Mouse (Mus musculus) T-helper 2 cell (primary cell): ENCODE measurements at regions not wholly inside any gene's neighbourhood (a gene's known extent, or its start where the extent isn't known, plus 50 kb on each side); places are given as distances from the start of the nearest gene placed in this dataset.
"Not testable (repeated sequence)": the region's sequence is repeated elsewhere in the genome, so short reads cannot be mapped to it uniquely, and the experiment has no call there.

Experiments
- in situ Hi-C: fragments of 300-600 bp; cut with MboI, MseI; formaldehyde crosslinking; loops from one replicate; pipeline ENCODE4 v1.15.1; 2025; ENCODE audit warnings: high pct_unique_total_duplicates

DNA sequence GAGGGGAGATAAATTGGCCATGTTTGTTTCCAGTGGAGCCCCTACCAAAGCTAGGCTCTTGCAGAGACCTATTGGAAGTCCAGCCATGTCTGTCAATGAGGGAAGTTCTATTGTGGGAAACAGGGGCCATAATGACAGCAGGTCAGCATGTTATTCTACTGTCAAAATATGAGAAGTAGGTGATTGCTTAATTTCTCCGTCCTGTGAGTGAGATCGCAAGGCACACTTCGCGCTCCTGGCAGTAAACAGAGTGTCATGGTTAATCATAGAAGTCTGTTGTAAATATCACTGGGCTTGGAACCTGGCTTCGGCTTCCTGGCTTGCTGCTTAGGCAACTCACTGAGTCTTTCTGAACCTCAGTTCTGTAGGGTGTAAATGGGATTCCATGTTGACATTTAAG, 72.5 kb upstream of the Ccdc122 start:
- in situ Hi-C loops, result no loop called here

DNA sequence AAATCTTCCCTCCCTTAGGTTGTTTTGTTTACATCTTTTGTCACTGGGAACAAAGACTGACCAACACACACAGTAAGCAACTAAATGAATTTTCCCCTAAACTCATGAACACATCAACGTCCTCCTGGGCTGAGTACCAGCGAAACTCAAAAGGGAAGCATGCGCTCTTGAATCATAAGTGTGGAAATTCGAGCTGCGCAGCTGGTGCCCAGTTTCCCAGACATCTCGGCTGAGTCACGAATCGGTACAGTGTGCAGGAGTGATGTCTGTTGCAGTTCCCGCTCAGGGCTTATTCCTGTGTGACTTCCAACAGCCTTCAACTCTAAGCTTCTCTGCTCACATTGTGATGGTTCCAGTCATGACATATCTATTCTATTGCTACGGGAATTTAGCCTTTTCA, 77.7 kb upstream of the Ccdc122 start:
- in situ Hi-C loops, result no loop called here

DNA sequence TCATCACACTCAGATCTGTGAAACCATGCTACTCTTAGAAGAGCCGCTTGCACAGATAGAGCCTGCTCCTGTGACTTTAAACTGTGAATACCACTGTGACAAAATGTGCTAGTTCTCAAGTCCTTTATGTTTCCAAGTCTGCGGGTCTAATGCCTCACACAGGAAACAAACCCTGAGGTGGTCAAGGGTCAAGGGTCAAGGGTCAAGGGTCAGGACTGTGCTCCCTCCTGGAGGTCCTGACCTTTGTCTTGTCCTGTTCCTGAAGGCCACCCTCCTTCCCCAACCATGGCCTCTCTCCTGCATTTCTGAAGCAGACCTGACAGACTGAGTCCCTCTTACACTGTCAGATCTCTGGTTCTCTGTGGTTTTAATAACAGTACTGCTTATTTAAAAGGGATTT, 79.4 kb upstream of the Ccdc122 start:
- in situ Hi-C loops, result no loop called here

DNA sequence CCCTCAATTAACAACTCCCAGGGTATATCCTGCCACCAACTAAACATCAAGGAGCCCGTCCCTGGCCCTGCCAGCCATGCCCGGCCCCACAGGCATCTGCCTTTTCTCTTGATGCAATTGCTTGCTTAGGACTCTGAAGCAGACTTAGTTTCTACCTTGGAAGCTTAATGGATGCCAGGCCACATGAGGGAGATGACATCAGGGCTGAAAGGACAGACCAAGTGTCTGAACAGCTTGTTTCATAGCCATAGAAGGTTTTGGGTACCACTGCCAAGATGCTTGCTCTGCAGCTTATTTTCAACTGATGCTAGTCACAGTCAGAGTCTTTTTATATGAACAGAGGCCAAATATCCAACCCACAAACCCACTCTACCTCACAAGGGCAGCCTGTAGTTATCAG, 83.4 kb upstream of the Ccdc122 start:
- in situ Hi-C loops, result no loop called here

DNA sequence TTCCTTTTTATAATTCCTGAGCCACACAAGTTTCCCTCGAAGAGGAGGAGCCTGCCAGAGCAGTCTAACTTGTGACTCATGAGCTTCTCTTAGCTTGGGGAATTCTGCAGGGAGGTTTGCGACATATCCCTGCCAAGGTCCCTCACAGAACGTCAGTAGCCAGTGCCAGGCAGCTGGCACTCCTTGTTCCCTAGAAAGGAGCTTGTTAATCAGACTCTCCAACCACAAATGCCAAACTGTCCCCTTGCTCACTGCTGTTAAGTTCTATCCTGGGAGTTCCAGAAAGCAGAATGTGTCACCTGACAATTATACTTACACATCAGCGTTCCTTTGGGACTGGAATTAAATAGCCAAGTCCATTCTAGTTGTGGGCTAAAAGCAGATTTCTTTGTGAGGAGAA, 85.1 kb upstream of the Ccdc122 start:
- in situ Hi-C loops, result no loop called here

DNA sequence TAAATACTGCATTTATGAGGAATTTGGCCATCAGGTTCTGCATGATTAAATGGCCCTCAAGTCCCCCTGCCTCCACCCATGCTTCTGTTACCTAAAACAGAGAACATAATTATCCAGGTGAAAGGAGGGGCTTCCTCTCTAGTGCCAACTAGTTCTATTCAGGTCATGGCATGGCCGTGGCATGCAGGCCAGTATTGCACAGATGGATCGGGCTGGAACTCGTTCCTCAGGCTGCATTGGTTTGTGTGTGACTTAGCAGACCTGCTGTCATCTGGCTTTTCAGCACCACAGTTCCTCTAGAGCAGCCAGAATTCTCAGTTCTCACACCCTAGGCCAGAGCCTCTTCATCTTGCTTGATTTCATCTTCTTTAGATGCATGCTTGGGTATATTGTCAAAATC, 87.2 kb upstream of the Ccdc122 start:
- in situ Hi-C loops, result no loop called here

DNA sequence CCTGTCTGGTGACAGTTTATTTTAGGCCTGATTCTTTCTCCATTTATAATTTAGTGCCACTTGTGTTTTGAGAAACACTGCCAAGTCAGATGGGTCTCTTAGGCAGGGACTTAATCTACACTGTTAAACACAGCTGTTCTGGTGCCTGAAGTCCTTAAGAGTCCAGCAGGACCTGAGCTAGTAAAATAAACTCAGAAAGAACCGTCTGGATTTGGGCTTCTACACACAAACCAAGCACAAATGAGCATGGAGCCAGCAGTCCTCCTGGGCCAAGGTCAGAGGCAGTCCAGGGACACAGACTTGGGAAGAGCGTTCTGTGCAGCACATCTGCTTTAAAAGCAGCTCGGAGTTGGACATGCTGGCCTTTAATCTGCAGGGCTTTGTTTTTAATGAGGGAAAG, 87.6 kb upstream of the Ccdc122 start:
- in situ Hi-C loops, result no loop called here

DNA sequence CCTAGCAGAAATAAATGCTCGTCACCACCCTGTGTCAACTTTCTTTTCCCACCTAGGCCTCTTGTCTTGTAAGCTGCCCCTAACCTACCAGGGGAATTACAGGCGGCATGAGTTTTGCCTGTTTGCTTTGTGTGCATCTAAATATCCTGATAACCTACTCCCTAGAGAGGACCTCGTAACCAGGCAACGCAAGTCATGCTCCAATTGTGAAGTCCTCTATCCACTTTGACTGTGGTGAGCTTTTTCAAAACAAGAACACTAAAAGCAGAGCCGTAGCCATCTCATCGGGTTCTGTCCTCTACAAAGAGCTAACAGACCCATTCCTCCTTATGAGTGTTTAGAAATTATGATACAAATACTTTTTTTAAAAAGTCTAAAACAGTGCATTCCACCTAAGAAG, 88.1 kb upstream of the Ccdc122 start:
- in situ Hi-C loops, result no loop called here

DNA sequence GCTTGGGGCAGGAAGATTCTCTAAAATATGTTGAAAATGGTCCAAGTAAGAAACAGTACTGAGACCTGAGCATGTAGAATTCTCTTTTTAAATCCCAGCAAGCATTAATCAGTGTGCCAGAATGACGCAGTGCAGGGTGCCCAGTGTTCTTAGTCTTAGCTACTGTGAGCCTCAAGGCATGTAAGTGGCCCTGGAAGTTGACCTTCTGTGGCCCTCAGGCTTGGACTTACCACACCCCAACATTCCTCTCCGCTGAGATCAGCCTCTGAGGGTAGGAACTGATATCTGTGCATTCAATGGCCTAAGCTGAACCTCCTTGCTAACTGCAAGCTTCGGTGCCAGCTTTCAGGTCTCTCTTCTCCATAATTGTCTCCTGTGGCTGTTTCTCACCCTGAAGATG, 89.4 kb upstream of the Ccdc122 start:
- in situ Hi-C loops, result no loop called here

DNA sequence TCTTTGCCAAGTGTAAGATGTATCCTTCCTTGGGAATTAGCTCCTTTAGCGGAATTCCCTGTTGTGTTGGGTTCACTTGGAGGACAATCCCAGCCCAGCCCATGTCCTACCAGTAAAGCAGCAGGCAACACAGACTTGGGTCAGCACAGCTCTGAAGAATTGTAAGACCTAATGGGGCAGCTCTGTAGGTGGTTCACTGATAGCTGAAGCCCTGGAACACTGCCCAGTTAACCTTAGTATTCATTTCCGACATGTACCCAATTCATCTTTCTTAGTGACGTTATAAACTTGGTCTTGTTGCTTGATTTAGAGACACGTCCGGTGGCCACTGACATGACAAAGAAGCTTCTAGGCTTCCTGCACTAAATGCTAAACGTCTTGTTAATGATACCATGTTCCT, 90.9 kb upstream of the Ccdc122 start:
- in situ Hi-C loops, result no loop called here

DNA sequence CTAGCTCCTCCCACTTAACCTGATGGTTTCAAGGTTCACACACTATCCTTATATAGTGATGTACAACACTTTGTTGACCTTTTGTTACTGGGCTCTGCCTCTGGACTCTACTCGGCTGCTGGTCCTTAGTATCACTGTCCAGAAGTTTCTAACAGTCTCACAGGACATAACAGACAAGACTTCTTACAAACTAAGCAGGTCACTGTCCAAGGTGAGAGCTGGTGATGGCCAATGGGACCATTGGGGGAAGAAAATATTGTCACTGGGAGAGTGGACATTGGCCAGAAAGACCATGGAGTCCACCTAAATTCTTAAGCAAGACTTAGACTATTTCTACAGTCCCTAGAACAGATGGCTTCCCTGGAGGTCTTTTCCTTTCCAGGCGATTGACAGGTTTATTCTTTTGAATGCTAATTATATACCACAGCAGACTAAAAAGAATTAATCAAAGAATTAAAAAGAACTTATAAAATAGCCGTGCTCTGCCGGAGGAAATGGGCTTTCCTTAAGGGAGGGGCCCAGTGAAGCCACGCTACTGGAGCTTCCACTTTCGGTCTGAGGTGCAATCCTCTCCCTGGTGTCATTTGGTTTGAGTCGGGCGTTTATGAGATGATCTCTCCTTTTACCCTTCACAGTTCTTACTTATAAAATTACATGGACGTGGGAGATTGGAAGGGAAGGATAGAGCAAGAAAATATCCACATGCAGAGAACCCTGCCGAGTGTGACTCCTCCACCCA, 94.9 kb upstream of the Ccdc122 start:
- in situ Hi-C loops, result no loop called here

DNA sequence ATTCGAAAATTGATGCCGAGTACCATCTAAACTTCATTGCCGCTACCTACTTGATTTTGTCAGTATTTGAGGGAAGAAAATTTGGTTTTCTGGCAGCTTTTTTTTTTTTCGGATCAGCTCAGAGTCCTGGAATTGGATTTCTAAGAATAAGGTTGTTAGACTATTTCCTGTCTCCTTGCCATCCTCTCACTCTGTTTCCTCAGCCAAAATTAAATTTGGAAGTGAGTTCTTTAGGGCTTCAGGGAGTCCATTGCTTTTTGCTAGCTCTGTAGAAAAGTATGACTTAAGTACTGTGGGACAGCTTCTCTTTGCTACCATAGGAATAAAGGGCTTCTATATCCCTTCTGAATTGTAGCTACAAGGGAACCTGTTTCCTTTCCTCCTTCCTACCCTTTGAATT, 96.1 kb upstream of the Ccdc122 start:
- in situ Hi-C loops, result no loop called here

DNA sequence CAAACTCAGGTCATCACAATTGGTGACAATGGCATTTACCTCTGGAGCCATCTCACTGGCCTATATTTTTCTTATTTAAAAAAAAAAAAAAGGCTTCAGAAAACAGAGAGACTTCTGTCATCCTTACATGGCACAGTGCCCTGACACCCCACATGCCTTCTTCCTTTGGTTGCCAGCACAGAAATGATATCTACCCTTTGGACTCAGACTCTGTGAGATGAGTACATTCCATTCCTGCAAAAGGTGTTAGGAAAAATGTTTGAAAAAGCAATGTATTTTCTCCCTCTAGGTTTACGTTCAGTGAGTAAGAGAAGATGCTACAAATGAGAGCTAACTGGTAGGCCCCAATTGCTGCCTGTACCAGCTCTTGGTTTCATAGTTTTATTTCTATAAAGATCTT, 99.9 kb upstream of the Ccdc122 start:
- in situ Hi-C loops, result no loop called here

DNA sequence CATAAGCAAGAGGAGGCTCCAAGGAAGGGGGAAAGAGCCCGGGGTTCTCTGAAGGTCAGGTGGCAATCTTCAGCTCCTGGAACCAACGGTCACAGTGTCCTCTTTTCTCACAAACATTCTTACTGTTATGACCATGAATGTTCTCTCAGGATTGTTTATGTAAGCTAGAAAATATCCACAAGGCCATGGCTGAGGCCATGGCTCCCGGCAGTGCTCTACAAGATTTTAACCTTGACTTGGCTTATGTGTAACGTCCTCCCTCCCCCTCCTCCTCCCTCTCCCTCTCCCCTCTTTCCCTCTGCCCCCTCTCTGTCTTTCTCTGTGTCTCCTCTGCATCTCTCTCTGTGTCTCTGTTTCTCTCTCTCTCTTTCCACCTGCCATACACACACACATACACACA, 100.5 kb upstream of the Ccdc122 start:
- in situ Hi-C loops, result not testable (repeated sequence)

DNA sequence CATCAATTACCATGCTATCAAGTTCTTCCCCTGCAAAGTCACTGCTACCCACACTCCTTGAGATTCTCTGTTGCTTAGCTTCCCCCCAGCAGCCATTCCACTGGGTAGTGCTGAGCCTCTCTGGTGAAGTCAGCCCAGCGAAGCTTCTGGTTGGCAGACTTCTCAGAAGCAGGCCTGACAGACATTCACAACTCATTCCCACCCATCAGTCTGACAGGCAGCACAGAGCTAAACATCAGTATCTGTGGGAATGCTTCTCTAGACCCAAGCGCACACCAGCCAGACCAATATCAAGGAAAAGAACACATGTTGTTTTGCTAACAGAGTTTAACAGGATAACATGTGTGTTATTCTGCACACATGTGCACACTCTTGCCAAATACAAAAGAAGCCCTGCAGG, 101.1 kb upstream of the Ccdc122 start:
- in situ Hi-C loops, result no loop called here

DNA sequence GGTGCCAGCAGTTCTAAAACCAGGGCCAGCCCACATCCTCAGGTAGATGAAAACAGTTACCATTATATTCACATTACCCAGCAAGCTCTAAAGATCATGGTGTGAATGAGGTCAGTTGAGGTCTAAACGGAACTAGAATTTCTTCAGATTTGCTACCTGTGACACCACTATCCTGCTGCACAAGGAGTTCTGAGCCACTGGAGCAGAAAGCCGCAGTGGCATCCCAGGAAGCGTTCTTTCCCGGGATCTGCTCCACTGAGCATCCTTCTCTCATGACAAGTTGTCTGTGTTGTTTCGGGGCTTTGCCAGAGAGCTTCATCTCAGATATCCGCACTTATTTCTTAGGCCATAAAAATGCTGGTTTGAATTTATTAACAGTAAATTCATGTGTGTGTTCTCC, 103.7 kb upstream of the Ccdc122 start:
- in situ Hi-C loops, result no loop called here

DNA sequence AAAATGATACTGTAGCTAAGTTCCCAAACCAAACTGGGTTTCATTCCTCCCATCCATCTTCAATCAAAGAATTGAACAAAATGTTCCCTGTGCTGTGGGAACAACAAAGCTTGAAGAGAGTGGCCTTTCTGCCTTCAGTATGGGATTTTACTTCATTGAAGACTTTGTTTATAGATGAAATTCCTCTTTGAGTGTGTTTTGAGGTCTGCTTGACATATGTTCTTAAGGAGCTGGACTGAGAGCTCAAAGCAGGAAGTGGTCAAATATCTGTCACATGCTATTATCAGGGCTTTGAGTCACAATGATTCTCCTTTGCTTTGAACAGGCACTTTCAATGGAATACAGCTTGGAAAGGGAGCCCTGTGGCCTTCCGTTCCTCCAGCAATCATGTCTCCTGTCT, 105.2 kb upstream of the Ccdc122 start:
- in situ Hi-C loops, result no loop called here

DNA sequence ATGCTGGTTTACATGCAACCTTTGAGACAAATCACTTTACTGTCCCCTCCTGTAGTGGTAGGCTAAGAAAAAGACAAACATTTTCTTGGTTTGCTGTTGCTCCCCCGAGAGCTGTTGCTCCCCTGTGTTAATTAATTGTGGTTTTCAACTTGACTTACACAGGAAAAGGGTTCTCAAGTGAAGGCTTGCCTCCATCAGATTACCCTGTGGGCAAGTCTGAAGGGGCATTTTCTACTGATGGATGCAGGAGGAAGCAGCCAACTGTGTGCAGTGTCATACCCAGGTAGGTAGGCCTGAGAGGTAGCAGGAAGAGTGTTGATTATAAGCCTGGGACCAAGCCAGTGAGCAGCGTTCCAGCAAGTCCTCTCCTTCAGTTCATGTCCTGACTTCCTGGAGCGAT, 107.0 kb upstream of the Ccdc122 start:
- in situ Hi-C loops, result no loop called here

DNA sequence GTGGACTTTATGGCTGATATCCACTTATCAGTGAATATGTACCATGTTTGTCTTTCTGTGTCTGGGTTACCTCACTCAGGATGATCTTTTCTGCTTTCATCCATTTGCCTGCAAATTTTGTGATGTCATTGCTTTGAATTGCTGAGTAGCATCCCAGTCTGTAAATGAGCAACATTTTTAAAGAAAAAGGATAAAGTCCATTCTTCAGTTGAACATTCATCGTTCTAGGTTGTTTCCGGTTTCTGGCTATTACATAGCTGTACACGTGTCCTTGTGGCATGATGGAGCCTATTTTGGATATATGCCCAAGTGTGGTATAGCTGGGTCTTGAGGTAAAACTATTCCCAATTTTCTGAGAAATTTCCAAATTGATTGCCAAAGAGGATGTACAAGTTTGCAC, 107.9 kb upstream of the Ccdc122 start:
- in situ Hi-C loops, result no loop called here

DNA sequence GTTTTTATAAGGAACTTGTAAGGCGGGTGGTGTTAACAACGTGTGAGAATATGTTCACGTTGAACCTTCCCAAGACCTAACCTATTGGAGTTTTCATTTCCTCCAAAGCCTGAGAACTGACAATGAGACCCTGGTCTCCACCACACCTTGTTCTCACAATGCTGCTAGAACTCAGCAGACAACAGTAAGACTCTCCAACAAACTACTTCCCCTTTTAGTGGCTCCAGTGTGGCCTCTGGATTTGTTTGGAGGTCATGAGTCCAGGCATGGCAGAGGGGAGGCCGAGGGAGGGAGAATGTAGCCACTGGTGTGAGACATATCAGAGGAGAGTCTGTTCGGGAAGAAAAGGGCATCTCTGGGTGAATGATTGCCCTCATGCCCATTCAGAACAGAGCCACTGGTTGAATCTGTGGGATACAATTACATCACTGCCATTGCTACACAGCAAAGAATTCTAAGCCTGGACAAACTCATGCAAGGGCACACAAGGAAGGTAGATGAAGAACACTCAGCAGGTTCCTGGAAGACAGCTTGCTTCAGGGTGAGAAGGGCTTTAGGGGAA, 109.2 kb upstream of the Ccdc122 start:
- in situ Hi-C loops, result no loop called here

DNA sequence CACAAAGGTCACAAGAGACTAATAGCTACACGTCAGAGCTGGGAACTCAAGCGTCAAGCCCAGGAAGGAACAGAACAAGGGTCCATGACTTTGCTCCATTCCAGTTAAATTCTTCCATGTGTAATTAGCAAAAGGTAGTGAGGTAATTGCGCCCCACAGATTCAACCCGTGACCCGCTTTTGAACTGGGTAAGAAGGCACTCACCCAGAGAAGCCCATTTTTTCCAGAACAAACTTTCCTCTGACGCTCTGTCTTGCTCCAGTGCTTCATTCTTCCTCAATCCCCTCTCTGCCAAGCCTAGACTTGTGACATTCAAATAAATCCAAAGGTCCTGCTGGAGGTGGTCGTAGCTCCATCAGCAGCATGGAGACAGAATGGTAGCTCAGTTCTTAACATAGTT, 110.2 kb upstream of the Ccdc122 start:
- in situ Hi-C loops, result no loop called here

DNA sequence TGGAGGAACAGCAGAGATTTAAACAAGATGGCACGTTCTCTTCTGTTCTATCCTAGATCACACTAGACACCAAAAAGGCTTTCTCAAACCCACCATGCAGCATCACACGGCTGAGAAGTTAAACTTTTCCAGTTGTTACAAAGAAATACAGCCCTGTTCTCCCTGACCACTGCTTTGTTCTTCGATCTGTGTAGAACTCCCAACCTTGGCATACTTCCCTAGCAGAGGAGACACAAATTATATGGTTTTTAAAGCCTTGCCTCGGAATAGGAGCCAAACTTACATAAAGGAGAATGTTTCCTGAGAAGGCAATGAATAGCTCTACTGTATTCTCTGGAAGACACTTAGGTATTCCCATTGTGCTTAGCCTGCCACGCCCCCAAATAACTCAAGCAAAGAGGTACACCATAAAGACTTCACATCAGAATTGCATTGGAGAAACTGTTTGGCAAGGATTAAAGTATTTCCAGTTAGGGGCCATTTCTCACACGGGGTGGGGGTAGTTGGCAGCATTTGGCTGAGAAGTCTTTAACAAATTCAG, 114.1 kb upstream of the Ccdc122 start:
- in situ Hi-C loops, result no loop called here

DNA sequence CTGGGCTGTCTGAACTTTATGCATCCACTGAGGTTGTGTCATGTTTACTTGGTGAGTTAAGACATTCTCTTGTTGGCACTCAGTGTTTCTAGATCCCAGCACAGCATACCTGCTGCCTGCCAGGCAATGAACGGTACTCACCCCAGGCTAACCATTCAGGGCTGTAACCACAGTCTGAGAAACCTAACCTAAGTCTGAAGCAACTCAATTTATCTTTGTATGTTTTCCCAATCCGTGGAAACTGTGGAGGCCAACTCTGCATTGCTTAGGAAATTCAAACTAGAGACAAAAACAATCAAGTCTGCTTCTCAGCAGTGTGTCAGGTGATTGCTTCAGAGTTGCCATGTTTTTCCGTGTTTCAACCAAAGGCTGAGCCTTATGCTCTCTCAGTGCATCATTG, 118.5 kb upstream of the Ccdc122 start:
- in situ Hi-C loops, result no loop called here
